Mouse (Mus musculus): ENCODE measurements around the gene Hist1h4m. TPM values are rescaled to one million over a fixed set of nuclear protein-coding genes. Genes with fewer than 3 reads are reported as not detected.
A peak's percentile ranks its signal among the peaks of the same experiment; 100 is the strongest.
"Not testable (repeated sequence)": the region's sequence is repeated elsewhere in the genome, so short reads cannot be mapped to it uniquely, and the experiment has no call there.

Hist1h4m gene
- polyA plus RNA-seq, 1 experiment from 2014 or later = not detected

- Histone ChIP-seq H3K4me3 (peak overlapping the region; percentile 46), H3K9me3 (replicated peaks) (no peaks in the 10 kb centered on the region), H3K27me3 (no peaks in the 10 kb centered on the region), H3K4me2 (peak overlapping the region; percentile 64), H3K27ac (peak overlapping the region; percentile 83), H3K4me1 (replicated peaks) (peaks cover 38% of the 10 kb centered on the region), H3K9ac (peak overlapping the region; percentile 54), H3K36me3 (no peaks in the 10 kb centered on the region)
- no peak for ATAC-seq (replicated peaks; ENCODE audit: insufficient number of reproducible peaks, insufficient read depth, low FRiP score, low read depth)
- WGBS = 7% methylated on average over 8 of the region's 8 CpGs
Observed at GRCm38 (mm10) chr13:21786189-21786898, 25.2 kb upstream of the Hist1h4m start.

GRCm38 (mm10) chr13:21786899-21787629 lies 24.5 kb upstream of the Hist1h4m start, which contains the start of the genes Hist1h2an and Hist1h2bp:
Hist1h2an (minus strand) TSS chr13:21787218.
Hist1h2bp (plus strand) TSS chr13:21787461.
- Histone ChIP-seq H3K4me2 (peak within 1 kb of the TSS; percentile 64), H3K4me1 (replicated peaks) (peaks cover 37% of the 10 kb centered on the region), H3K27ac (peak within 1 kb of the TSS; percentile 83), H3K9ac (peak within 1 kb of the TSS; percentile 54), H3K4me3 (peak within 1 kb of the TSS; percentile 46)
- H3K27me3 ChIP-seq; H3K36me3 ChIP-seq; H3K9me3 ChIP-seq (replicated peaks): not testable (repeated sequence)
- peak; percentile 92 for ATAC-seq (replicated peaks; ENCODE audit: insufficient number of reproducible peaks, insufficient read depth, low FRiP score, low read depth)
- WGBS = under 1% methylated on average over 44 of the region's 63 CpGs

GRCm38 (mm10) chr13:21787760-21788593 lies 23.6 kb upstream of the Hist1h4m start:
- Histone ChIP-seq H3K36me3 (no peaks in the 10 kb centered on the region), H3K27ac (peak overlapping the region; percentile 83), H3K9ac (no peak overlapping the region), H3K4me1 (replicated peaks) (peaks cover 30% of the 10 kb centered on the region), H3K4me3 (peak overlapping the region; percentile 46), H3K4me2 (peak overlapping the region; percentile 64), H3K27me3 (no peaks in the 10 kb centered on the region), H3K9me3 (replicated peaks) (no peaks in the 10 kb centered on the region)
- peak; percentile 3; the same call in 1 of the 2 replicates for ATAC-seq (replicated peaks; ENCODE audit: insufficient number of reproducible peaks, insufficient read depth, low FRiP score, low read depth)
- 24% methylated on average over 17 of the region's 21 CpGs for WGBS

GRCm38 (mm10) chr13:21789925-21790324 lies 21.6 kb upstream of the Hist1h4m start:
- H3K27me3 ChIP-seq = no peaks in the 10 kb centered on the region

GRCm38 (mm10) chr13:21790601-21791283 lies 20.8 kb upstream of the Hist1h4m start:
- peak overlapping the region; percentile 69 for H3K4me2 ChIP-seq
- no peaks in the 10 kb centered on the region for H3K27me3 ChIP-seq
- peak overlapping the region; percentile 47 for H3K9ac ChIP-seq
- peak overlapping the region; percentile 36 for H3K4me3 ChIP-seq
- no peak for ATAC-seq (replicated peaks; ENCODE audit: insufficient number of reproducible peaks, insufficient read depth, low FRiP score, low read depth)
- no peaks in the 10 kb centered on the region for H3K9me3 ChIP-seq (replicated peaks)
- 8% methylated on average over 18 of the region's 18 CpGs for WGBS
- H3K4me1 ChIP-seq (replicated peaks) = peaks cover 20% of the 10 kb centered on the region
- no peaks in the 10 kb centered on the region for H3K36me3 ChIP-seq
- no peak overlapping the region for H3K27ac ChIP-seq

More at GRCm38 (mm10) chr13:21789925-21790324, 21.6 kb upstream of the Hist1h4m start:
- Histone ChIP-seq H3K36me3 (no peaks in the 10 kb centered on the region), H3K9ac (no peak overlapping the region), H3K4me1 (replicated peaks) (peaks cover 20% of the 10 kb centered on the region), H3K9me3 (replicated peaks) (no peaks in the 10 kb centered on the region), H3K27ac (no peak overlapping the region), H3K4me2 (no peak overlapping the region), H3K4me3 (no peak overlapping the region)
- ATAC-seq (replicated peaks; ENCODE audit: insufficient number of reproducible peaks, insufficient read depth, low FRiP score, low read depth) = no peak
- WGBS = 54% methylated on average over 6 of the region's 6 CpGs

- peaks cover 4% of the 10 kb centered on the region for H3K4me1 ChIP-seq (replicated peaks)
- no peak overlapping the region for H3K4me3 ChIP-seq
- no peak overlapping the region for H3K27ac ChIP-seq
- no peaks in the 10 kb centered on the region for H3K36me3 ChIP-seq
- H3K9me3 ChIP-seq (replicated peaks) = no peaks in the 10 kb centered on the region
- WGBS = 89% methylated on average over 7 of the region's 7 CpGs
- H3K27me3 ChIP-seq = no peaks in the 10 kb centered on the region
- no peak for ATAC-seq (replicated peaks; ENCODE audit: insufficient number of reproducible peaks, insufficient read depth, low FRiP score, low read depth)
- H3K4me2 ChIP-seq = no peak overlapping the region
- no peak overlapping the region for H3K9ac ChIP-seq
Observed at GRCm38 (mm10) chr13:21795584-21795983, 16.0 kb upstream of the Hist1h4m start.

GRCm38 (mm10) chr13:21797163-21797562 lies 14.4 kb upstream of the Hist1h4m start:
- not testable (repeated sequence) for ATAC-seq (replicated peaks; ENCODE audit: insufficient number of reproducible peaks, insufficient read depth, low FRiP score, low read depth)

GRCm38 (mm10) chr13:21803058-21803457 lies 8.5 kb upstream of the Hist1h4m start:
- no CpG with 5 or more reads among the region's 4 CpGs for WGBS
- H3K4me3 ChIP-seq; H3K36me3 ChIP-seq; H3K27me3 ChIP-seq; H3K27ac ChIP-seq; H3K4me1 ChIP-seq (replicated peaks); H3K4me2 ChIP-seq; ATAC-seq (replicated peaks; ENCODE audit: insufficient number of reproducible peaks, insufficient read depth, low FRiP score, low read depth); H3K9ac ChIP-seq; H3K9me3 ChIP-seq (replicated peaks): not testable (repeated sequence)

More at GRCm38 (mm10) chr13:21797163-21797562, 14.4 kb upstream of the Hist1h4m start:
- not testable (repeated sequence) for H3K4me2 ChIP-seq; H3K9ac ChIP-seq; H3K9me3 ChIP-seq (replicated peaks); H3K4me1 ChIP-seq (replicated peaks); H3K4me3 ChIP-seq; H3K36me3 ChIP-seq; H3K27ac ChIP-seq; H3K27me3 ChIP-seq

- H3K4me3 ChIP-seq; H3K36me3 ChIP-seq; H3K4me2 ChIP-seq; H3K27me3 ChIP-seq; H3K9ac ChIP-seq; H3K9me3 ChIP-seq (replicated peaks); H3K4me1 ChIP-seq (replicated peaks); H3K27ac ChIP-seq: not testable (repeated sequence)
- ATAC-seq (replicated peaks; ENCODE audit: insufficient number of reproducible peaks, insufficient read depth, low FRiP score, low read depth) = peak; percentile 95
- WGBS = no CpG with 5 or more reads among the region's 23 CpGs
Observed at GRCm38 (mm10) chr13:21810073-21810472, 1.5 kb upstream of the Hist1h4m start, which contains the start of the genes Hist1h2bq and Hist1h2ao. Hist1h2bq (minus strand) TSS chr13:21810197. Hist1h2ao (plus strand) TSS chr13:21810465.

GRCm38 (mm10) chr13:21811074-21811473 lies 472 bp upstream of the Hist1h4m start:
- not testable (repeated sequence) for H3K4me3 ChIP-seq; H3K4me1 ChIP-seq (replicated peaks); ATAC-seq (replicated peaks; ENCODE audit: insufficient number of reproducible peaks, insufficient read depth, low FRiP score, low read depth); H3K9me3 ChIP-seq (replicated peaks); H3K4me2 ChIP-seq; H3K9ac ChIP-seq; H3K27ac ChIP-seq; H3K27me3 ChIP-seq; H3K36me3 ChIP-seq
- whole genome bisulfite sequencing = no CpG with 5 or more reads among the region's 8 CpGs

All from heart, embryonic 15.5 days (tissue).